ENCODE assay signal across 15 mouse cellular contexts in the genomic region with DNA sequence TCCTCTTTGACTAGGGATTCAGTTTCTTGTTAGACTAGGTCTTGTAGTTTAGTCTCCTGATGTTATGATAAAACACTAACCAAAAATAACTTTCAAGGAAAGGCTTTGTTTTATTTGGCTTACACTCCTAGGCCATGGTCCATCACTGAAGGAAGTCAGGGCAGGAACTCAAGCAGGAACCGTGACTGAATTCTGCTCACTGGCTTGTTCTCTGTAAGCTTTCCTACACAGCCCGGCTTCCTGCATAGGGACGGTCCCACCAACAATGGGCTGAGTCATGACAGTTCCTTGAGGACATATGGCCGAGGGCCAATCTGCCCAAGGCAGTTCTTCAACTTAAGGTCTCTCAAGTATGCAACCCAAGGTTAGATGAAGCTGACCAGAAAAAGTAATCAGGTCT. TPM values are rescaled to one million over a fixed set of nuclear protein-coding genes. Genes with fewer than 3 reads are reported as not detected.
A peak's percentile ranks its signal among the peaks of the same experiment; 100 is the strongest.
DNase-seq lines count a peak whose midpoint lies in the region; ATAC-seq and TF ChIP-seq lines count a peak whose summit lies in the region.
"Had no signal": no experiment of that assay in that cellular context is flagged by ENCODE, and none has a peak within 500 bp of the region (broad histone marks: within the 10 kb centered on the region; RNA-seq: fewer than 3 reads in every experiment).

No protein-coding gene starts in this region.

- no peaks in the 10 kb centered on the region for H3K36me3 ChIP-seq in forebrain, embryonic 15.5 days
- H3K36me3 ChIP-seq: heart, embryonic 13.5 days; midbrain, embryonic 13.5 days had no signal

- DNase-seq in gastrocnemius, adult 2 months, result no peak
- DNase-seq in gastrocnemius, postnatal 36 days, result no peak
- peak; percentile 60 for DNase-seq in 3134 (ENCODE audit: extremely low read depth, insufficient read length, low spot score)
- peak; percentile 76 for DNase-seq in ZHBTc4 (ENCODE audit: low read depth, low spot score)
- peak; percentile 8 to 12 for DNase-seq in heart, postnatal 14 days
- DNase-seq in thymus, postnatal 0 days (ENCODE audit: low spot score), result no peak
- DNase-seq in thymus, postnatal 4 days, result no peak
- DNase-seq: B cell, adult 2 months; cerebellum, adult 2 months; retina, postnatal 1 day; thymus, adult 2 months had no signal

- peak overlapping the region; percentile 54 for H3K27ac ChIP-seq in gastrocnemius, adult 2 months
- no peak overlapping the region for H3K27ac ChIP-seq in forebrain, embryonic 15.5 days (replicated peaks)
- H3K27ac ChIP-seq: heart, embryonic 13.5 days; midbrain, embryonic 13.5 days had no signal

- no peak overlapping the region for H3K9ac ChIP-seq in forebrain, embryonic 15.5 days (replicated peaks)
- H3K9ac ChIP-seq: heart, embryonic 13.5 days; midbrain, embryonic 13.5 days had no signal

- no peaks in the 10 kb centered on the region for H3K27me3 ChIP-seq in forebrain, embryonic 15.5 days
- H3K27me3 ChIP-seq: heart, embryonic 13.5 days; midbrain, embryonic 13.5 days had no signal

- no peak overlapping the region for H3K4me3 ChIP-seq in gastrocnemius, adult 2 months
- no peak overlapping the region for H3K4me3 ChIP-seq in forebrain, embryonic 15.5 days
- H3K4me3 ChIP-seq: heart, embryonic 13.5 days; midbrain, embryonic 13.5 days had no signal

- H3K4me1 ChIP-seq in forebrain, embryonic 15.5 days, result peaks cover 2% of the 10 kb centered on the region; the same call in 1 of the 2 replicates
- H3K4me1 ChIP-seq: midbrain, embryonic 13.5 days had no signal

- H3K4me2 ChIP-seq in forebrain, embryonic 15.5 days (replicated peaks), result no peak overlapping the region
- H3K4me2 ChIP-seq: heart, embryonic 13.5 days; midbrain, embryonic 13.5 days had no signal

- no peak for TF ChIP-seq CTCF in gastrocnemius, adult 2 months (IDR thresholded peaks at IDR 0.05)

- no peak for ATAC-seq in forebrain, embryonic 15.5 days (replicated peaks)
- ATAC-seq: hindbrain, embryonic 16.5 days; midbrain, embryonic 13.5 days had no signal

- intact Hi-C loops in gastrocnemius, adult 2 months (cut with DNase I), result no loop called here
- intact Hi-C loops in gastrocnemius, postnatal 36 days (cut with DNase I), result loop anchor here (5.0 kb wide), 1 partner anchor 39 kb away; a partner anchor contains a TSS
- intact Hi-C loops in heart, postnatal 14 days (cut with DNase I), result no loop called here

- 76% methylated on average over 4 of the region's 4 CpGs for WGBS in forebrain, embryonic 15.5 days

- H3K9me3 ChIP-seq in forebrain, embryonic 15.5 days, result no peaks in the 10 kb centered on the region
- H3K9me3 ChIP-seq: heart, embryonic 13.5 days; midbrain, embryonic 13.5 days had no signal

RNA-seq across cellular contexts. Expression of a gene that starts 4.2 kb away (rescaled TPM):
- total RNA-seq in gastrocnemius, adult 2 months (2021), result 100 to 1,000 TPM; 128 to 133 TPM
- total RNA-seq in gastrocnemius, postnatal 36 days (2021), result 100 to 1,000 TPM in 1 of 2 experiments, 10 to 100 TPM in 1; 91.8 to 112 TPM
- 10 to 100 TPM; 52.8 to 55.6 TPM for total RNA-seq in heart, postnatal 14 days (2021)
- polyA plus RNA-seq in forebrain, embryonic 15.5 days (2015; fragmentation: Nextera tagmentation; extraction: Ambion mirVana), result 50.7 and 53.2 TPM in 2 replicates
- polyA plus RNA-seq in thymus, postnatal 0 days (2015; fragmentation: Nextera tagmentation; extraction: Ambion mirVana), result 21.2 and 27.7 TPM in 2 replicates

RNA-seq across cellular contexts. Expression of a gene that starts 5.4 kb away (rescaled TPM):
- 10 to 100 TPM; 15.0 to 16.6 TPM for total RNA-seq in gastrocnemius, adult 2 months (2021)
- total RNA-seq in gastrocnemius, postnatal 36 days (2021), result 10 to 100 TPM; 13.4 to 16.0 TPM
- total RNA-seq in heart, postnatal 14 days (2021), result 10 to 100 TPM; 23.7 to 23.8 TPM
- 11.3 and 12.4 TPM in 2 replicates for polyA plus RNA-seq in forebrain, embryonic 15.5 days (2015; fragmentation: Nextera tagmentation; extraction: Ambion mirVana)
- 12.1 and 17.0 TPM in 2 replicates for polyA plus RNA-seq in thymus, postnatal 0 days (2015; fragmentation: Nextera tagmentation; extraction: Ambion mirVana)

RNA-seq across cellular contexts. Expression of a gene that starts 37.6 kb away (rescaled TPM):
- under 1 TPM; 0.33 to 0.46 TPM for total RNA-seq in gastrocnemius, adult 2 months (2021)
- total RNA-seq in gastrocnemius, postnatal 36 days (2021), result under 1 TPM; 0.57 to 0.61 TPM
- total RNA-seq in heart, postnatal 14 days (2021), result under 1 TPM; 0.68 to 0.86 TPM
- polyA plus RNA-seq in forebrain, embryonic 15.5 days (2015; fragmentation: Nextera tagmentation; extraction: Ambion mirVana), result 0.81 and 1.1 TPM in 2 replicates
- 0.16 and 0.32 TPM in 2 replicates for polyA plus RNA-seq in thymus, postnatal 0 days (2015; fragmentation: Nextera tagmentation; extraction: Ambion mirVana)

Comparison
In these comparisons a context has a peak if more than half of its experiments do, and no peak if none do; other contexts are left out.
1. DNase-seq: peak in 3134 (single experiment), ZHBTc4 (single experiment) and heart, postnatal 14 days (2 of 2); none in gastrocnemius, adult 2 months (single experiment), gastrocnemius, postnatal 36 days (0 of 2), thymus, postnatal 0 days (single experiment) and thymus, postnatal 4 days (single experiment).